Mouse (Mus musculus) embryonic facial prominence, embryonic 14.5 days (tissue): ENCODE measurements around the gene Etv6. TPM values are rescaled to one million over a fixed set of nuclear protein-coding genes. Genes with fewer than 3 reads are reported as not detected.

Experiments
- ATAC-seq: fragments of 200-750 bp; cut with Nextera tagmentation; 2 replicates; pipeline ENCODE4 v1.8.0; 2017; ENCODE audit warnings: low read depth, moderate number of reproducible peaks, moderate TSS enrichment
- DNase-seq: peaks from one replicate; pipeline ENCODE4 v3.0.0-alpha.2; 2015; ENCODE audit warnings: low spot score
- H3K27ac ChIP-seq: fragments of 300-500 bp; sonication (generic); replicated peaks from 2 replicates; pipeline ENCODE4 v1.5.1; 2014; ENCODE audit warnings: low read depth, mild to moderate bottlenecking, low read length, moderate library complexity
- H3K27me3 ChIP-seq: fragments of 300-500 bp; sonication (generic); replicated peaks from 2 replicates; pipeline ENCODE4 v1.6.1; 2014; ENCODE audit warnings: low read length; ENCODE audit not compliant: control insufficient read depth, insufficient read depth
- H3K36me3 ChIP-seq: fragments of 300-500 bp; sonication (generic); 2 replicates; pipeline ENCODE4 v1.6.1; 2014; ENCODE audit warnings: low read length, mixed read lengths; ENCODE audit not compliant: control insufficient read depth, insufficient read depth
- H3K4me1 ChIP-seq: fragments of 300-500 bp; sonication (generic); 2 replicates; pipeline ENCODE4 v1.6.1; 2014; ENCODE audit warnings: antibody characterized with exemption, low read length; ENCODE audit not compliant: control insufficient read depth, insufficient read depth
- H3K4me2 ChIP-seq: fragments of 300-500 bp; sonication (generic); 2 replicates; pipeline ENCODE4 v1.6.1; 2014; ENCODE audit warnings: low read depth, mild to moderate bottlenecking, low read length, moderate library complexity, mixed read lengths
- H3K4me3 ChIP-seq: fragments of 300-500 bp; sonication (generic); 2 replicates; pipeline ENCODE4 v1.5.1; 2014; ENCODE audit warnings: low read depth, mild to moderate bottlenecking, low read length
- H3K9ac ChIP-seq: fragments of 300-500 bp; sonication (generic); 2 replicates; pipeline ENCODE4 v1.6.1; 2014; ENCODE audit warnings: low read depth, mild to moderate bottlenecking, low read length, moderate library complexity, mixed read lengths
- H3K9me3 ChIP-seq: fragments of 300-500 bp; sonication (generic); 2 replicates; pipeline ENCODE4 v1.6.1; 2016; ENCODE audit warnings: low read length; ENCODE audit not compliant: control insufficient read depth
- WGBS: fragments of 180-500 bp; shearing (Covaris S2); extraction: QIAGEN DNeasy Blood & Tissue Kit; methylation state at CpG from one replicate; pipeline ENCODE4 v1.1.7; 2014; 5-methylcytosine and 5-hydroxymethylcytosine counted together
- polyA plus RNA-seq: library from polyadenylated mRNA; unstranded; fragments of >200 nt; fragmentation: Nextera tagmentation; extraction: Ambion mirVana; gene quantifications from 2 replicates; pipeline ENCODE4 v1.2.1, GENCODE M21; 2014

The Etv6 gene
- polyA plus RNA-seq, 1 experiment from 2014 or later = 12.4 TPM

GRCm38 (mm10) chr6:134074353-134074752 is 38.9 kb downstream of the Etv6 start:
- no peaks in the 10 kb centered on the region for H3K4me1 ChIP-seq
- DNase-seq (no peak), ATAC-seq (no peak)
- WGBS = 96% methylated on average over 1 of the region's 1 CpGs
- no peak overlapping the region for H3K4me2 ChIP-seq
- no peak overlapping the region for H3K9ac ChIP-seq
- H3K27me3 ChIP-seq = no peaks in the 10 kb centered on the region
- H3K4me3 ChIP-seq = no peak overlapping the region
- no peak overlapping the region for H3K27ac ChIP-seq
- no peaks in the 10 kb centered on the region for H3K9me3 ChIP-seq
- H3K36me3 ChIP-seq = peaks cover 25% of the 10 kb centered on the region

GRCm38 (mm10) chr6:134075031-134075430 is 39.5 kb downstream of the Etv6 start:
- WGBS = 87% methylated on average over 6 of the region's 6 CpGs
- Histone ChIP-seq H3K27me3 (no peaks in the 10 kb centered on the region), H3K27ac (no peak overlapping the region), H3K9ac (no peak overlapping the region), H3K36me3 (peaks cover 18% of the 10 kb centered on the region), H3K4me3 (no peak overlapping the region), H3K4me1 (no peaks in the 10 kb centered on the region), H3K9me3 (no peaks in the 10 kb centered on the region), H3K4me2 (no peak overlapping the region)
- DNase-seq (no peak), ATAC-seq (no peak)

- H3K27me3 ChIP-seq = no peaks in the 10 kb centered on the region
- 94% methylated on average over 5 of the region's 6 CpGs for WGBS
Measured at GRCm38 (mm10) chr6:134078016-134078415, 42.5 kb downstream of the Etv6 start.

GRCm38 (mm10) chr6:134079112-134079511 is 43.6 kb downstream of the Etv6 start:
- Histone ChIP-seq H3K27ac (no peak overlapping the region), H3K4me3 (no peak overlapping the region), H3K4me2 (no peak overlapping the region), H3K9ac (no peak overlapping the region), H3K36me3 (peaks cover 7% of the 10 kb centered on the region; the same call in 1 of the 2 replicates), H3K4me1 (no peaks in the 10 kb centered on the region), H3K9me3 (no peaks in the 10 kb centered on the region), H3K27me3 (no peaks in the 10 kb centered on the region)
- ATAC-seq = no peak
- WGBS = 78% methylated on average over 9 of the region's 9 CpGs
- DNase-seq = no peak

More at GRCm38 (mm10) chr6:134078016-134078415, 42.5 kb downstream of the Etv6 start:
- Histone ChIP-seq H3K27ac (no peak overlapping the region), H3K4me2 (no peak overlapping the region), H3K4me3 (no peak overlapping the region), H3K9me3 (no peaks in the 10 kb centered on the region), H3K9ac (no peak overlapping the region), H3K36me3 (peaks cover 10% of the 10 kb centered on the region), H3K4me1 (no peaks in the 10 kb centered on the region)
- no peak for DNase-seq
- ATAC-seq = no peak

GRCm38 (mm10) chr6:134079563-134079962 is 44.1 kb downstream of the Etv6 start:
- 88% methylated on average over 2 of the region's 2 CpGs for WGBS
- no peak for ATAC-seq
- no peak overlapping the region for H3K4me2 ChIP-seq

GRCm38 (mm10) chr6:134080946-134081345 is 45.4 kb downstream of the Etv6 start:
- no peak overlapping the region for H3K4me2 ChIP-seq
- ATAC-seq (no peak), DNase-seq (no peak)
- no peak overlapping the region for H3K4me3 ChIP-seq
- no peaks in the 10 kb centered on the region for H3K36me3 ChIP-seq
- H3K9me3 ChIP-seq = no peaks in the 10 kb centered on the region
- no peak overlapping the region for H3K9ac ChIP-seq
- 0 out of 2 replicates have a peak, but pooled peaks cover 2% of the 10 kb centered on the region for H3K4me1 ChIP-seq
- 94% methylated on average over 5 of the region's 5 CpGs for WGBS
- no peak overlapping the region for H3K27ac ChIP-seq
- no peaks in the 10 kb centered on the region for H3K27me3 ChIP-seq

More at GRCm38 (mm10) chr6:134079563-134079962, 44.1 kb downstream of the Etv6 start:
- H3K4me3 ChIP-seq = no peak overlapping the region
- no peak overlapping the region for H3K9ac ChIP-seq
- H3K9me3 ChIP-seq = no peaks in the 10 kb centered on the region
- no peaks in the 10 kb centered on the region for H3K4me1 ChIP-seq
- no peaks in the 10 kb centered on the region for H3K27me3 ChIP-seq
- no peak for DNase-seq
- H3K27ac ChIP-seq = no peak overlapping the region
- H3K36me3 ChIP-seq = peaks cover 7% of the 10 kb centered on the region; the same call in 1 of the 2 replicates

GRCm38 (mm10) chr6:134082229-134082920 is 46.9 kb downstream of the Etv6 start:
- DNase-seq = no peak
- Histone ChIP-seq H3K27ac (no peak overlapping the region), H3K9ac (no peak overlapping the region), H3K36me3 (no peaks in the 10 kb centered on the region), H3K4me3 (no peak overlapping the region), H3K27me3 (no peaks in the 10 kb centered on the region), H3K9me3 (no peaks in the 10 kb centered on the region), H3K4me2 (no peak overlapping the region), H3K4me1 (peaks cover 9% of the 10 kb centered on the region; the same call in 1 of the 2 replicates)
- ATAC-seq = no peak
- WGBS = 89% methylated on average over 15 of the region's 15 CpGs

- no peak overlapping the region for H3K4me3 ChIP-seq
- H3K27me3 ChIP-seq = no peaks in the 10 kb centered on the region
- H3K36me3 ChIP-seq = no peaks in the 10 kb centered on the region
- DNase-seq (no peak), ATAC-seq (no peak)
- 76% methylated on average over 4 of the region's 4 CpGs for WGBS
- no peak overlapping the region for H3K9ac ChIP-seq
- no peak overlapping the region for H3K4me2 ChIP-seq
- H3K4me1 ChIP-seq = peaks cover 9% of the 10 kb centered on the region; the same call in 1 of the 2 replicates
- H3K27ac ChIP-seq = no peak overlapping the region
- no peaks in the 10 kb centered on the region for H3K9me3 ChIP-seq
Measured at GRCm38 (mm10) chr6:134083428-134083827, 47.9 kb downstream of the Etv6 start.

GRCm38 (mm10) chr6:134086351-134086750 is 50.9 kb downstream of the Etv6 start:
- no peak overlapping the region for H3K4me2 ChIP-seq
- no peak overlapping the region for H3K4me3 ChIP-seq
- peaks cover 18% of the 10 kb centered on the region for H3K4me1 ChIP-seq
- no peak overlapping the region for H3K9ac ChIP-seq
- H3K27ac ChIP-seq = no peak overlapping the region
- WGBS = 41% methylated on average over 7 of the region's 7 CpGs
- H3K36me3 ChIP-seq = no peaks in the 10 kb centered on the region
- ATAC-seq (no peak), DNase-seq (no peak)
- H3K9me3 ChIP-seq = no peaks in the 10 kb centered on the region
- no peaks in the 10 kb centered on the region for H3K27me3 ChIP-seq
